Mouse (Mus musculus): ENCODE measurements at regions not wholly inside any gene's neighbourhood (a gene's known extent, or its start where the extent isn't known, plus 50 kb on each side); places are given as distances from the start of the nearest gene placed in this dataset.

DNA sequence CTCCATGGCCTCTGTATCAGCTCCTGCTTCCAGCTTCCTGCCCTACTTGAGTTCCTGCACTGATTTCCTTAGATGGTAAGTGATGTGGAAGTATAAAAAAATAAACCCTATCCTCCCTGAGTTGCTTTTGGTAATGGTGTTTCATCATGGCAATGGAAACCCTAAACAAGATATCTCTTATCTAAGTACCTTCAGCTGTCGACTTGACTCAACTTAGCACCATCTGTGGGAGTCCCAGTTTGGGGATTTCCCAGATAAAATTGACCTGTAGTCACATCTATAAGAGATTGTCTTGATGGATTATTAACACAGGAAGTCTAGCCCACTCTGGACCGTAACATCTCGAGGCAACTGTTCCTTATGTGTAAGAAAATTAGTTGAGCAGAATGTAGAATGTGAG is 570.2 kb upstream of the Gm10306 start:
- Histone ChIP-seq H3K36me3 (no peaks in the 10 kb centered on the region), H3K9me3 (replicated peaks) (no peaks in the 10 kb centered on the region), H3K4me1 (no peaks in the 10 kb centered on the region), H3K4me3 (no peak overlapping the region), H3K27ac (replicated peaks) (no peak overlapping the region), H3K27me3 (ENCODE audit: low read depth, poor library complexity, severe bottlenecking) (no peaks in the 10 kb centered on the region)
- WGBS, result 85% methylated on average over 3 of the region's 3 CpGs
- DNase-seq (ENCODE audit: low spot score), result no peak

DNA sequence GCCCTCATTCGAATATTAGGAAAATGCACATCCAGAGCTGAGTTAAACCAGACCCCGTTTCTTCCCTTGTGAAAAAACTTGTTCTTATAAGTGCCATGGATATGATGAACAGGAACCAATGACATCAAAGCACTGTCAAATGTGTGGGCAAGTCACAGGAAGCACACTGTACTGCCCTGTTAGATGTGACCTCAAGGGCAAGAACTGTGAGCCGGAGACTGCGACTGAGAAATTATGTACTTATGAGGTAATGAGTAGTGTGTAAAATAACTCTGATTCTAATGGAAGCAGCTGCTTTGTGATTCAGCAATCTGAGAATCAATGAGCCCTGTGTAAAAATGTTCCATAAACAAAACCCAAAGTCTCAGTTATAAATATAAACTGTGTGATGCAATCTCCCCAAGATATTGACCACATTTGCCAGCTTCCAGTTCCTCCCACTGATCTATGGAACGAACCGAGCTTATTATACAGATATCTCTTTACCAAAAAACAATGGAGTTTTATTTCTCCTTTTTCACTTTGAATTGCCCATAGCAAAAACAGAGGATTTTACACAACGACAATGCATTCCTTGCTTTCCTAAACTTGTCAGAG is 566.0 kb upstream of the Gm10306 start:
- Histone ChIP-seq H3K27ac (replicated peaks) (no peak overlapping the region), H3K9me3 (replicated peaks) (no peaks in the 10 kb centered on the region), H3K4me1 (no peaks in the 10 kb centered on the region), H3K27me3 (ENCODE audit: low read depth, poor library complexity, severe bottlenecking) (no peaks in the 10 kb centered on the region), H3K36me3 (no peaks in the 10 kb centered on the region), H3K4me3 (no peak overlapping the region)
- DNase-seq (ENCODE audit: low spot score), result no peak
- 91% methylated on average over 7 of the region's 7 CpGs for WGBS

DNA sequence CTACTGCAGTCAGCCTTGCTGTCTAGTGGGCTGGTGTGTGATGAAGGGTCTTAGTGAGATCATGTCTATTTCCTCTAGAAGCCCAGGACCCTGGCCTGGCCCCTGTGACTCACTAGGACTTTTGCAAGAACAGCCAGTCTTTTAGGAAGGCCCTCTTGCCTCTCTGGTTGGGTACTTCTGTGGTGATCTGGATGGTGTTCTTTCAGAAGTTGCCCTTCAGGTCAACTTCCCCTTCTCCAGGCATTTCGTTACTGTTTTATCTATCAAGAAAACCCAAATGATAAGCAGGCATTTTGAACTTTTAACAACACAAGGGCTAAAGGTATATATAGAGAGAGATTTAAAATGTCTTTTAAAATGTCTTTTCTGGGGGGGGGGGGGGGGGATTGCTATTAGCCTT is 550.5 kb upstream of the Gm10306 start:
- no peak for DNase-seq (ENCODE audit: low spot score)
- H3K36me3 ChIP-seq, result no peaks in the 10 kb centered on the region
- no peaks in the 10 kb centered on the region for H3K27me3 ChIP-seq (ENCODE audit: low read depth, poor library complexity, severe bottlenecking)
- 87% methylated on average over 1 of the region's 1 CpGs for WGBS
- H3K27ac ChIP-seq (replicated peaks), result no peak overlapping the region
- no peak overlapping the region for H3K4me3 ChIP-seq
- H3K4me1 ChIP-seq, result no peaks in the 10 kb centered on the region
- H3K9me3 ChIP-seq (replicated peaks), result no peaks in the 10 kb centered on the region

DNA sequence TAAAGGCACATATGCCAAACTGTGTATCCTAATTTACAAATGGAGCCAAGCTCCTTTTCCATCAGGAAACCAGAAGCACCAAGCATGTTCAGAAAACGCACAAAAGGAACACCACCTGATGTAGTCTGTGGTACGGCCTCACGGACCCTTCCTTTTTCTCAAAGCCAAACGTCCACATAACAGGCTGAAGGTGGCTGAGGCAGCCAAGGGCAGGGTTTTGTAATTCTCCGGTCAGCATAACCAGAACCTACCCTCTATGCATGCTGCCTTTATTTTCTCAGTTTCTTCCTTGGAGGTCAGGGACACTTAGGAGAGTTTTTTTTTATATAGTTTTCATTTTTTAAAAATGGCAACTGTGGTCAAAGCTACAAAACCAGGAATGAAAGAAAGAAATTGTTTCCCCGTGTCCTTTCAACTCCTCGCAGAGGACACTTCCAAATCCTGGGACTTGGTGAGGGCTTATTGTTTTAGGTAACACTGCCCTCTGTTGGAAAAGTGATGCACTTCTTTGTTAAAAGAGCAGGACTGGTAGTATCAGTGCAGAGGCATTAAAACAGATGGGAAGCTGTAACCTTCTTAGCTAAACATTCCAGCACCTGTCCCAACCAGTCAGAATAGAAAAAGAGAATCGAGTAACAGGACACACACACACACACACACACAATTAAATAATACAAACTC is 549.1 kb upstream of the Gm10306 start:
- DNase-seq (ENCODE audit: low spot score), result no peak

DNA sequence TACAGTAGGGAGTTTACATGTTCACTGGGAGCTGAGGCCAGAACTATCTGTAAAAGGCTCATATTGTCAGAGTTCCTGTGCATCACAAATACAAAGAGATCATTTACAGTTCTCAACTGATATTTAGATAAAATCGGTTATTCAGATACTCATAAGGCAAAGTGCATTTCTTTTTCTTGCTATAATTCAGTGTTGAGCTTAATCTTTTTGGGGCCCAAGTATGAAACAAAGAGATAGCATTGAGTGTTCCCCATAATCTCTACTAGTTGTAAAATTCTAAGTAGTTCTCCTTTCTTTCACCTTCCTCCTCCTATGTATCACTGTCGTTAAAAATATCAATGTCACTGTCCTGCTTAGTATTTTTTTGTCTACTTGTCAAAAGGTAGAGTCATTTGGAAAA is 540.6 kb upstream of the Gm10306 start:
- Histone ChIP-seq H3K27ac (replicated peaks) (no peak overlapping the region), H3K4me1 (no peaks in the 10 kb centered on the region), H3K9me3 (replicated peaks) (no peaks in the 10 kb centered on the region), H3K27me3 (ENCODE audit: low read depth, poor library complexity, severe bottlenecking) (no peaks in the 10 kb centered on the region), H3K4me3 (no peak overlapping the region), H3K36me3 (no peaks in the 10 kb centered on the region)
- no peak for DNase-seq (ENCODE audit: low spot score)
- WGBS, result 86% methylated on average over 2 of the region's 2 CpGs

More for the DNA sequence above, 549.1 kb upstream of the Gm10306 start:
- WGBS, result 53% methylated on average over 8 of the region's 8 CpGs
- no peaks in the 10 kb centered on the region for H3K27me3 ChIP-seq (ENCODE audit: low read depth, poor library complexity, severe bottlenecking)
- H3K36me3 ChIP-seq, result no peaks in the 10 kb centered on the region
- H3K27ac ChIP-seq (replicated peaks), result no peak overlapping the region
- H3K9me3 ChIP-seq (replicated peaks), result no peaks in the 10 kb centered on the region
- H3K4me1 ChIP-seq, result no peaks in the 10 kb centered on the region
- no peak overlapping the region for H3K4me3 ChIP-seq

DNA sequence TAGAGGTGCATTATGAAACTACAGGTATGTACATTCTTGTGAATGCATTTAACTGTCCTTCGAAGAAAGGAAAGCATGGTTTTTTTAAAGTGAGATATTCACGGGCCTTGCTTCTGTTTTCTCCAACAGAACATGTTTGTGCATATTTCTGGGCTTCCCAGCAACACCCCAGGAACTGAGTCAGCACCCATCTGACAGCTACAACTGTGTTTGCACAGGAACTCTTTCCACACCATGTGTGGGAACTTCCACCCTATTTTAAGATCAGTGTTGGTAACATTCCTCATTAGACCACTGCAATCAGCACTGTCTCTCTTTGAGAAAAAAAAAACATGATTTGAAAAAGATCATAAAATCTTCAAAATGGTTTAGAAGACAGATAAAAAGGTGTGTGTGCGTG is 538.6 kb upstream of the Gm10306 start:
- H3K27me3 ChIP-seq (ENCODE audit: low read depth, poor library complexity, severe bottlenecking), result no peaks in the 10 kb centered on the region
- no peaks in the 10 kb centered on the region; the same call in 1 of the 2 replicates for H3K4me1 ChIP-seq
- no peaks in the 10 kb centered on the region for H3K9me3 ChIP-seq (replicated peaks)
- no peak overlapping the region for H3K4me3 ChIP-seq
- no peak for DNase-seq (ENCODE audit: low spot score)
- H3K36me3 ChIP-seq, result no peaks in the 10 kb centered on the region
- H3K27ac ChIP-seq (replicated peaks), result no peak overlapping the region
- WGBS, result 89% methylated on average over 3 of the region's 3 CpGs

DNA sequence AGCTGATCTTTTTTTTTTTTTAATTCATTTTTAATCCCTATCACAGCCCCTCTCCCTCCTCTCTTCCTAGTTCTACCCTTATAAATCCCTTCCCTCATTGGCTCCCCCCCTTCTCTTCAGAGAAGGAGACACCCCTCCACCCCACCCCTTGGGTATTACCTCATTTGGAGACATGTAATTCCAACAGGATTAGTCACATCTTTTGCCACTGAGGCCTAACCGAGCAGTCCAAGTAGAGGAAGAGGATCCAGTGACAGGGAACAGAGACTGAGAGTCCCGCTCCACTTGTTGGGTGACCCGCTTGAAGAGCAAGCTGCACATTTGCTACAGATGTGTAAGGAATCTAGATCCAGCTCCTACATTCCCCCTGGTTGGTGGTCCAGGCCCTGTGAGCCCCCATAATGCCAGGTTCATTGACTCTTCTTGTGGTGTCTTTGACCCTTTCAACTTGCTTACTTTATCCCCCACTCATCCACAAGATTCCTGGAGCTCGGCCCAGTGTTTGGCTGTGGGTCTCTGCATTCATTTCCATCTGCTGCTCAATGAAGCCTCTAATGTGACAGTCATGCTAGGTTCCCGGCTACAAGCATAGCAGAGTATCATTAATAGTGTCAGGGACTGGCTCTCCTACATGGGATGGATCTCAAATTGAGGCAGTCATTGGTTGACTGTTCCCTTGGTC is 506.6 kb upstream of the Gm10306 start:
- Histone ChIP-seq H3K27me3 (ENCODE audit: low read depth, poor library complexity, severe bottlenecking) (no peaks in the 10 kb centered on the region), H3K4me3 (no peak overlapping the region), H3K27ac (replicated peaks) (no peak overlapping the region), H3K4me1 (no peaks in the 10 kb centered on the region), H3K36me3 (no peaks in the 10 kb centered on the region), H3K9me3 (replicated peaks) (no peaks in the 10 kb centered on the region)
- 80% methylated on average over 5 of the region's 5 CpGs for WGBS
- no peak for DNase-seq (ENCODE audit: low spot score)

DNA sequence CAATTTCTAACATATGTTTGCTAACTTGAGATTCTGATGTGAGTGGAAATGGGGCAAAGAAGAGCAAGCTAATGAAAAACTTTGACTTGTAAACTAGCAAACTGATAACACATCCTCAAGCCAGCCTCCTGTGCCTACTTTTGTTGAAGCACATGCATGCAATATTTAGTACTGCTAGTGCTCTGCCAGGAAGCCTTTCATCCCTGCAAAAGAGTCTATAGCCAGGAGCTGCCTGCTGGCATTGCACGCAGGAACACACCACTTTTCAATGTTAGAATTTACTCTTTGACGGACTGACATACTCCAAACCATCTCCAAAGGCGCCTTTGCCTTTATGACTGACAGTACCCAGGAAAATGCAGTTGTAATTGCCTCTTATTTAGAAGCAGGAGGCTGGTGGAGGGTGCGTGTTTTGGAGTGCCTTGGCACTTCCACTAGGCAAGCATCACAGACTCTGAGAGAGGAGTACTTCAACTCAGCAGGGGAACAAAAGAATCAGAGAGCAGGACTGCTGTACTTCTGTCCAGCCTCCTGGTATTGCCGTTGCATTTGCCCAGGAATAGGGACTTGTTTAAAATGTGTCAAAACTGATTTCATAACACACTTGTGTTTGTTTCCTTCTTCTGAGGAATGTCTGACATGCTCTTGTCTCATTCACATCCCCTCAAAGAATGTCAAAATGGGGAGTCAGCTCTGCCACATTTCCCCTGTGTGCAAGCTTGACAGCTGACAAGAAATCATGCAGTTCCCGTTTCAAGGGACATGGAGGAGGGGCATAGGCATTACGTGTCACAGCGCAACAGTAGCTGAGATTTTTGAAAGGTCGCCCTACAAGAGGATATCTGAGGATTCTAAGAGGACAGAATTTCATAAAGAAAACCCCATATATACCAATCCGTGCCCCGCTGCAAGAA is 503.8 kb upstream of the Gm10306 start:
- WGBS, result 81% methylated on average over 11 of the region's 11 CpGs
- DNase-seq (ENCODE audit: low spot score), result no peak
- H3K9me3 ChIP-seq (replicated peaks), result no peaks in the 10 kb centered on the region

DNA sequence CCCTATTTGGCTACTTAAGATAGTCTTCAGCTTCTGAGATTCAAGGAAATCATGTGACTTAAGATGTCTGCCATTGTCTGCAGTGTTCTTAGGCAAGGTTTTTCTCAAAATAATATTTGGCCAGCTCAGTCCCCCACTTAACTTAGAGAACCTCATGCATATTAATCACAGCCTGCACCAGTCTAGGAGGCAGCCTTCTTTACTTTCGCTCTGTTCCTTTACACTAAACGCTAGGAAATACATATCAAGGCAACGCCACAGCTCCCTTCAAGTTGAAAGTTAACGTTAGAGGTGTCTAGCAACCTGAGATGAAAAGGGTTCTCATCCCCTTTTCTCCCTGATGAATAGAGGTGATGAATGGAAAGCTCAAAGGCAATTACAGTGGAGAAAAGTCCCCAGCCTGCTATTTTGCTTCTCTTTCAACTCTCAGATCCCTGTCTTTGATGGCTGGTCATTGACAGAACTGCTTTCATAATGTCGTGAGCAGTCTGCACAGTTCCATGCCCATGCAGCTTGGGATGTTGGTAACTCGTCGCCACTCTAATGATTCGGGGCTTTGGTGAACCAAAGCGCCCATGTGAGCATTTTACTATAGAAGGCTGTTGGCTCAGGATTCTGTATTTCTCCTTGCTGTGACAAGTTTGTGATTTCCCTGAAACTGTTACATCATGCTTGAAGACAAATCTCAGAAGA is 483.0 kb upstream of the Gm10306 start:
- no peak overlapping the region for H3K4me3 ChIP-seq
- no peaks in the 10 kb centered on the region for H3K4me1 ChIP-seq
- H3K27ac ChIP-seq (replicated peaks), result no peak overlapping the region
- DNase-seq (ENCODE audit: low spot score), result no peak
- no peaks in the 10 kb centered on the region for H3K27me3 ChIP-seq (ENCODE audit: low read depth, poor library complexity, severe bottlenecking)
- WGBS, result 78% methylated on average over 9 of the region's 9 CpGs
- no peaks in the 10 kb centered on the region for H3K36me3 ChIP-seq
- H3K9me3 ChIP-seq (replicated peaks), result no peaks in the 10 kb centered on the region

More for the DNA sequence above, 503.8 kb upstream of the Gm10306 start:
- no peak overlapping the region for H3K27ac ChIP-seq (replicated peaks)
- H3K36me3 ChIP-seq, result no peaks in the 10 kb centered on the region
- H3K27me3 ChIP-seq (ENCODE audit: low read depth, poor library complexity, severe bottlenecking), result no peaks in the 10 kb centered on the region
- no peaks in the 10 kb centered on the region for H3K4me1 ChIP-seq
- H3K4me3 ChIP-seq, result no peak overlapping the region

DNA sequence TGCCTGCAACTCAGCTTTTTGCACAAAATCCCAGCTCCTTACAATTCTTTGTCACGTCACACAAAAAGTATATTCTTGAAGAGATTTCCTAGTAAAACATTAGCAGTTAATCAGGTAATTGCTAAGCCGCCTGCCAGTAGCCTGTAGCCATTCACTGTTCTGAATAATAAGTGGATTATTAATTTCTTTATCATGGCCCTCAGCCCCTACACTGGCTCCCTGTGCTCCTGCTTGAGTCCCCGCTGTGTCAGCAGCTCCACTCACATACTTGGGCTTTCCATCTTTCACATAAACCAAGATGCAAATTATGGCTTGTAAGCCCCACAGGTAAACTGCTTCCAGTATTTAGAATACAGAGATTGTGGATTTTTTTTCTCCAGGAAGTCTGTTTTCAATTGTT is 473.5 kb upstream of the Gm10306 start:
- no peak overlapping the region for H3K27ac ChIP-seq (replicated peaks)
- 82% methylated on average over 3 of the region's 3 CpGs for WGBS
- H3K27me3 ChIP-seq (ENCODE audit: low read depth, poor library complexity, severe bottlenecking), result no peaks in the 10 kb centered on the region
- no peak overlapping the region for H3K4me3 ChIP-seq
- H3K36me3 ChIP-seq, result no peaks in the 10 kb centered on the region
- DNase-seq (ENCODE audit: low spot score), result no peak
- H3K4me1 ChIP-seq, result no peaks in the 10 kb centered on the region
- no peaks in the 10 kb centered on the region for H3K9me3 ChIP-seq (replicated peaks)

DNA sequence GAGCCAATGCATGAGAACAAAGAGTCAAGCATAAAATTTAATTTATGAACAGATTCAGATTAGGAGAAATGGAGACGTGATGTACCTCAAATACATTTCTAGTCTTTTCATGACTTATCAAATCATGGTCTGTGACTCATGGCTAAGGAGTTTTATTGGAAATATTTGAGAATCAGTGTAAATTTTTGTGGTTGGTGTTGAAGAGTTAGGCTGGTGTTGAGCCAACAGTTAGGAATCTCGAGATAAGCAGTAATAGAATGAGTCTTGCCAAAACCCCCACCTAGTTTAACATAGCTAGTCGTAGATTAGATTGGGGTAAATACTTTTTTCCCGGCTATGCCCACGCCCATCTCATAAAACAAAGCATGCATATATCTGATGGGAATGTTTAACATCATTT is 462.0 kb upstream of the Gm10306 start:
- DNase-seq (ENCODE audit: low spot score), result no peak
- Histone ChIP-seq H3K36me3 (no peaks in the 10 kb centered on the region), H3K27me3 (ENCODE audit: low read depth, poor library complexity, severe bottlenecking) (no peaks in the 10 kb centered on the region), H3K9me3 (replicated peaks) (no peaks in the 10 kb centered on the region), H3K4me3 (no peak overlapping the region), H3K27ac (replicated peaks) (no peak overlapping the region), H3K4me1 (no peaks in the 10 kb centered on the region)
- WGBS, result 85% methylated on average over 5 of the region's 5 CpGs

DNA sequence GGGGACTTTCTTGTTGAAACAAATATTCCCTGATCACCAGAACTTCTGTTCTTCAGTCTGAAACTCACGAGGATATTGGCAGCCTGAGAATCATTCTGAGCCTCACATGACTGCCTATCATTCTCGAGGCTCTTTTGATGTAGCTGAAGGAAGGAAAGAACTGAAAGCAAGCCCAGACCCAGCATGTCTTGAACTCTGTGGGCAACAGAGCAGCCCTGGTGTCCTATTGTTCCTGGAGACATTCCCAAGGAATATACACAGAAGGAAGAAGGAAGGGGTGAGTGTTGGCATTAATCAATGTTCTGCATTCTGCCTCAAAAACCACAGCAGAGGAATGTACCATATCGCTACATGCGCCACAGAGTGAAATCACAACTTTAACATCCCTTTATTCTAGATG is 449.4 kb upstream of the Gm10306 start:
- H3K27me3 ChIP-seq (ENCODE audit: low read depth, poor library complexity, severe bottlenecking), result no peaks in the 10 kb centered on the region
- H3K4me3 ChIP-seq, result no peak overlapping the region
- no peak overlapping the region for H3K27ac ChIP-seq (replicated peaks)
- 82% methylated on average over 4 of the region's 4 CpGs for WGBS
- no peaks in the 10 kb centered on the region for H3K9me3 ChIP-seq (replicated peaks)
- H3K4me1 ChIP-seq, result no peaks in the 10 kb centered on the region
- no peaks in the 10 kb centered on the region for H3K36me3 ChIP-seq
- no peak for DNase-seq (ENCODE audit: low spot score)
